In the genomic region with DNA sequence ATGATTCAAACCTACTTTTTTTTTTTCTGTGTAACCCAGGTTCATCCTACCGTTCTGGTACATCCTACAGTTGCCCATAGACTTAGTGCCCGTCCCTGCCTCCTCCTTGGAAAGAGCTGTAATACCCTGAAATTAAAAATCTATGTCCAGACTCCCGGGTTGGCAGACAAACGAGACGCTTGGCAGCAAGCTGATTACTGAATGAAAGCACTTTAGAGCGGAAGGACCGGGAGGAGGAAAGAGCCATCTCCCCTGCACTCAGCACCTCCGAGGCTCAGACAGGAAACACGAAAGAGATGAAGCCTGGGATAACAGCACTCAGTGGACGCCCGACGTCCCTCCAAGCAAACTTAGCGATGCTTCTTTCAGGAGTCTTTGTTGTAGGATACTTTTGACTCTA, we compare ENCODE assay signal across 17 mouse cellular contexts.
DNase-seq lines count a peak whose midpoint lies in the region; ATAC-seq lines count a peak whose summit lies in the region.
"Had no signal": no experiment of that assay in that cellular context is flagged by ENCODE, and none has a peak within 500 bp of the region (broad histone marks: within the 10 kb centered on the region; RNA-seq: fewer than 3 reads in every experiment).

No protein-coding gene starts in this region.

- no peak overlapping the region for H3K4me3 ChIP-seq in forebrain, embryonic 14.5 days (ENCODE audit: low read depth, low read length)
- no peak overlapping the region for H3K4me3 ChIP-seq in forebrain, embryonic 12.5 days (replicated peaks)
- H3K4me3 ChIP-seq: embryonic facial prominence, embryonic 15.5 days; left cerebral cortex, adult 2 months; limb, embryonic 12.5 days had no signal

- no peak overlapping the region for H3K4me2 ChIP-seq in forebrain, embryonic 14.5 days (ENCODE audit: low read length)
- no peak overlapping the region for H3K4me2 ChIP-seq in forebrain, embryonic 12.5 days
- H3K4me2 ChIP-seq: embryonic facial prominence, embryonic 15.5 days; limb, embryonic 12.5 days had no signal

- intact Hi-C loops in heart, postnatal 10 days (cut with DNase I) = loop anchor here (5.0 to 10.0 kb wide), 2 partner anchors 108 to 245 kb away; no protein-coding TSS in a partner anchor
- intact Hi-C loops in heart, postnatal 25 days (cut with DNase I) = loop anchor here (5.0 kb wide), 1 partner anchor 108 kb away; no protein-coding TSS in a partner anchor

- DNase-seq in forebrain, embryonic 14.5 days (ENCODE audit: low spot score) = peak; percentile 41
- DNase-seq in heart, postnatal 10 days = peak; percentile 15 to 31
- no peak for DNase-seq in heart, postnatal 25 days (ENCODE audit: low spot score)
- DNase-seq in right cerebral cortex, postnatal 10 days (ENCODE audit: low spot score in 2 of 2) = peak; percentile 45 to 61
- DNase-seq in right cerebral cortex, postnatal 25 days = no peak
- no peak for DNase-seq in neural tube, embryonic 10.5 days (ENCODE audit: extremely low spot score, low spot score)
- DNase-seq: adrenal gland, adult 8-10 months; gastrocnemius, postnatal 25 days; thymus, adult 18-20 months had no signal

- no peaks in the 10 kb centered on the region for H3K9me3 ChIP-seq in forebrain, embryonic 14.5 days (replicated peaks; ENCODE audit: control insufficient read depth, low read length)
- no peaks in the 10 kb centered on the region for H3K9me3 ChIP-seq in forebrain, embryonic 12.5 days
- H3K9me3 ChIP-seq: embryonic facial prominence, embryonic 15.5 days; limb, embryonic 12.5 days had no signal

- 51% methylated on average over 13 of the region's 13 CpGs for WGBS in forebrain, embryonic 14.5 days
- WGBS in forebrain, embryonic 12.5 days = 70% methylated on average over 13 of the region's 13 CpGs

- H3K4me1 ChIP-seq in forebrain, embryonic 14.5 days (ENCODE audit: control insufficient read depth, insufficient read depth, low read length) = peaks cover 3% of the 10 kb centered on the region; the same call in 1 of the 2 replicates
- H3K4me1 ChIP-seq in forebrain, embryonic 12.5 days = peaks cover 5% of the 10 kb centered on the region; the same call in 1 of the 2 replicates
- H3K4me1 ChIP-seq: embryonic facial prominence, embryonic 15.5 days; limb, embryonic 12.5 days had no signal

- H3K9ac ChIP-seq in forebrain, embryonic 14.5 days (ENCODE audit: low read length) = no peak overlapping the region
- H3K9ac ChIP-seq in forebrain, embryonic 12.5 days = no peak overlapping the region
- H3K9ac ChIP-seq: embryonic facial prominence, embryonic 15.5 days; limb, embryonic 12.5 days; liver, embryonic 14.5 days had no signal

- H3K36me3 ChIP-seq in forebrain, embryonic 14.5 days (ENCODE audit: control insufficient read depth, insufficient read depth, low read length) = no peaks in the 10 kb centered on the region
- H3K36me3 ChIP-seq in forebrain, embryonic 12.5 days (replicated peaks) = no peaks in the 10 kb centered on the region
- H3K36me3 ChIP-seq: embryonic facial prominence, embryonic 15.5 days; limb, embryonic 12.5 days had no signal

- ATAC-seq in forebrain, embryonic 14.5 days = no peak
- no peak for ATAC-seq in forebrain, embryonic 12.5 days (ENCODE audit: low FRiP score)
- ATAC-seq: inflammation-experienced regulatory T-cells, adult 6 months; lung, postnatal 0 days; midbrain, embryonic 16.5 days had no signal

- no peaks in the 10 kb centered on the region for H3K27me3 ChIP-seq in forebrain, embryonic 14.5 days (replicated peaks; ENCODE audit: control insufficient read depth, insufficient read depth, low read length)
- H3K27me3 ChIP-seq in forebrain, embryonic 12.5 days = no peaks in the 10 kb centered on the region
- H3K27me3 ChIP-seq: embryonic facial prominence, embryonic 15.5 days; limb, embryonic 12.5 days had no signal

- H3K27ac ChIP-seq in forebrain, embryonic 14.5 days (ENCODE audit: low read depth, low read length) = no peak overlapping the region
- H3K27ac ChIP-seq in forebrain, embryonic 12.5 days = no peak overlapping the region
- H3K27ac ChIP-seq: embryonic facial prominence, embryonic 15.5 days; left cerebral cortex, adult 2 months; limb, embryonic 12.5 days; liver, embryonic 14.5 days had no signal

Comparison
In these comparisons a context has a peak if more than half of its experiments do, and no peak if none do; other contexts are left out.
1. DNase-seq: peak in forebrain, embryonic 14.5 days (single experiment), heart, postnatal 10 days (2 of 2) and right cerebral cortex, postnatal 10 days (2 of 2); none in heart, postnatal 25 days (single experiment), right cerebral cortex, postnatal 25 days (single experiment) and neural tube, embryonic 10.5 days (single experiment).